Mouse (Mus musculus): Measurements from ENCODE around the gene Olfr1360. TPM values are rescaled to one million over a fixed set of nuclear protein-coding genes. Genes with fewer than 3 reads are reported as not detected.

Gene Olfr1360
- total RNA-seq, 2 experiments from 2014 or later, result not detected

DNA sequence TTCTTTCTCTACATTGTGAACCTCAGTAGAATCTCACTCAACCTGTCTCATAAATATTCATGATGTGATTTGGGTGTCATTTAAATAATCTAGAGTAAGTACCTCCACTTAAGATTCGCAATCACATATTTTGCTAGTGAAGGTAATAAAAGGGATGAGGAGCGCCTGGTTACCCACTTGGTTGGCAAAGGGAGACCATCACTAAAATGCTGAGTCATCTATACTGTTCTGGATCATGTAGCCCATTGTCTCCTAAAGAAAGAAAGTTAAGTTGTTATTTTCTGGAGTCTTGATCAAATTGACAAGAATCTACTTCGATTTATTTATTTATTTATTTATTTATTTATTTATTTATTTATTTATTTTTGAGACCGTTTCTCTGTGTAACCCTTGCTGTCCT lies 29.5 kb upstream of the Olfr1360 start:
- DNase-seq (ENCODE audit: low spot score), result no peak
- intact Hi-C loops (cut with DNase I), result loop anchor here (5.0 kb wide), 1 partner anchor 1661 kb away; the partner anchor contains the start of gene Zfp322a

DNA sequence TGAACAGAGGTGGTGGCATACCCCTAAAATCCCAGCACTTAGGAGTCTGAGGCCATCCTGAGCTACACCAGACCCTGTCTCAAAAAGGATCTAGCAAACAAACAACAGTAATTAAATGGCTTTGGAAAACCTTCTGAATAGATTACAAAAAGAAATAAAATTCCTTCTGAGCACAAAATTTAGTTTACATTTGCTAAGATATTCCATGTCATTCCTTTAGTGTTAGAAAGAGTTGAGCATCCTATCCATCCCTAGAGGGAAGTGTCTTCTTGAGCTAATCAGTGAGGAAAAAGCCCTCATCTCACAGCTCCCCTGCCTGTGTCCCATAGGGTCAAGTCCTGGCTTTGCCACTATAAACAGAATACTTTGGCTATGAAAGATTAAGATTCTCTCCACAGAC lies 20.6 kb upstream of the Olfr1360 start, which contains the start of gene Olfr1359:
Gene Olfr1359 (plus strand): TSS at position 301 of the 400 bp plus-strand sequence.
- intact Hi-C loops (cut with DNase I), result no loop called here
- DNase-seq (ENCODE audit: low spot score), result no peak

DNA sequence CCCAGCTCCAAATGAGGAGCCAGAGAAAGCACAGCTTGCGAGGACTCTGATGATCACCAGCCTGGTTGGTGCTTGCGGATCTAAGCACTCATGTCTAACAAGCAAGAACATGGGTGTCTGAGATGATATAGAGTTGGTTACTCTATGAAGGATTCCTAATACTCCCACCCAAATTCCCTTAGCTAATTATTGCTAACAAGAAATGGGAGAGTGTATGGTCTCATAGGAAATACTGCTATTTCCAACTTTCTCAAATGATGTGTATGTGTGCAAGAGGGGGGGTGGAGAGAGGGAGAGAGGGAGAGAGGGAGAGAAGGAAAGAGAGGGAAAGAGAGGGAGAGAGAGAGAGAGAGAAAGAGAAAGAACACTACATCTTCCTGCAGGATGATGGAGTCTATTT lies 13.9 kb downstream of the Olfr1360 start, which contains the start of gene Olfr1361:
Gene Olfr1361 (minus strand): TSS at position 101 of the 400 bp plus-strand sequence.
- no peak for DNase-seq (ENCODE audit: low spot score)
- intact Hi-C loops (cut with DNase I), result no loop called here

DNA sequence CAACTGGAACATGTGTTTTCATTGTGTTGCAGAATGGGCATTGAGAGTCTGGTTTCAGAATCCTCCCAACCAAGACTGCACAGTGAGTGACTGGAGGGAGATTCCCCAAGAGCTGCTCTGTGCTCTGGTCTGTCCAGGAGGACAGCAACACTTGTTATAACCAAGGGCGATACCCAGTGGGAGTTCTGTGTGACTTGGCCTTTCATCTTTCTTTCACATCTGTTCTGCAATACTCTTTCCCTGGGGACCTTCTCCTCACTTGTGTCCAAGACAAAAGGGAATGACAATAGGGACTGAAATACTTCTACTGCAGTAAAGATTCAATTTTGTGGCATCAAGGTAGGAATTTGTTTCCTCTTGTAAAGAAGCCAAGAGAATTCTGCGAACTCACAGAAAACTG lies 34.8 kb downstream of the Olfr1360 start, which contains the start of gene Olfr11:
Gene Olfr11 (minus strand): TSS at position 101 of the 400 bp plus-strand sequence.
- intact Hi-C loops (cut with DNase I), result no loop called here
- DNase-seq (ENCODE audit: low spot score), result no peak

Small RNA genes lying within 50 kb of the gene (microRNA-seq; reads per million reads assigned to microRNA genes)
- gene Gm44357 (not detected), gene Gm44367 (not detected)

Other genes starting within 250 kb of the Olfr1360 start
- gene Pgbd1, start 236.3 kb downstream of the Olfr1360 start, total RNA-seq (2021), result under 1 TPM; 0.39 to 0.44 TPM
- 10 to 100 TPM; 20.2 to 21.8 TPM for gene Zscan26, start 223.7 kb downstream of the Olfr1360 start, total RNA-seq (2021)
- gene Nkapl, start 208.9 kb downstream of the Olfr1360 start, total RNA-seq (2021), result under 1 TPM; 0.39 to 0.75 TPM
- gene Zkscan4, start 198.5 kb downstream of the Olfr1360 start, total RNA-seq (2021), result 1 to 10 TPM; 1.3 to 1.6 TPM
- gene Gm10065, start 198.0 kb downstream of the Olfr1360 start, total RNA-seq (2021), result not detected
- gene AK157302, start 182.2 kb downstream of the Olfr1360 start, total RNA-seq (2021), result 10 to 100 TPM; 26.8 TPM
- 100 to 1,000 TPM; 251 to 252 TPM for gene Gm11273, start 176.0 kb downstream of the Olfr1360 start, total RNA-seq (2021)
- 10 to 100 TPM; 10.5 to 11.1 TPM for gene Zkscan8, start 146.3 kb downstream of the Olfr1360 start, total RNA-seq (2021)
- gene Olfr1366, start 134.6 kb downstream of the Olfr1360 start, total RNA-seq (2021), result not detected
- not detected for gene Olfr1535, start 117.5 kb downstream of the Olfr1360 start, total RNA-seq (2021)
- gene Olfr1364, start 95.6 kb downstream of the Olfr1360 start, total RNA-seq (2021), result not detected
- not detected for gene Olfr1362, start 63.4 kb downstream of the Olfr1360 start, total RNA-seq (2021)
- not detected for gene Olfr11, start 34.9 kb downstream of the Olfr1360 start, total RNA-seq (2021)
- gene Olfr1361, start 14.0 kb downstream of the Olfr1360 start, total RNA-seq (2021), result not detected
- not detected for gene Olfr1359, start 20.7 kb upstream of the Olfr1360 start, total RNA-seq (2021)
- gene Hist1h2bl, start 38.7 kb upstream of the Olfr1360 start, total RNA-seq (2021), result 10 to 100 TPM; 19.7 to 24.0 TPM
- 10 to 100 TPM in 1 of 2 experiments, not detected in 1; 17.9 TPM for gene Hist1h2ai, start 39.0 kb upstream of the Olfr1360 start, total RNA-seq (2021)
- gene Hist1h3h, start 40.3 kb upstream of the Olfr1360 start, total RNA-seq (2021), result 10 to 100 TPM; 16.8 to 25.9 TPM
- gene Hist1h2bm, start 44.6 kb upstream of the Olfr1360 start, total RNA-seq (2021), result 1 to 10 TPM; 5.5 to 6.1 TPM
- gene Hist1h4j, start 57.7 kb upstream of the Olfr1360 start, total RNA-seq (2021), result 1 to 10 TPM; 4.2 to 6.9 TPM
- 10 to 100 TPM; 46.4 to 87.7 TPM for gene Hist1h4k, start 73.1 kb upstream of the Olfr1360 start, total RNA-seq (2021)
- 10 to 100 TPM in 1 of 2 experiments, 1 to 10 TPM in 1; 5.7 to 11.4 TPM for gene Hist1h2ak, start 76.4 kb upstream of the Olfr1360 start, total RNA-seq (2021)
- 10 to 100 TPM; 10.2 to 16.5 TPM for gene Hist1h2bn, start 76.7 kb upstream of the Olfr1360 start, total RNA-seq (2021)
- gene Hist1h1b, start 103.2 kb upstream of the Olfr1360 start, total RNA-seq (2021), result 1 to 10 TPM; 8.0 to 9.9 TPM
- 10 to 100 TPM; 21.5 to 29.2 TPM for gene Hist1h3i, start 106.0 kb upstream of the Olfr1360 start, total RNA-seq (2021)
- under 1 TPM; 0.84 to 0.94 TPM for gene Hist1h2an, start 109.8 kb upstream of the Olfr1360 start, total RNA-seq (2021)
- gene Hist1h2bp, start 110.1 kb upstream of the Olfr1360 start, total RNA-seq (2021), result 1 to 10 TPM; 6.4 to 6.8 TPM
- gene Hist1h2bq, start 132.8 kb upstream of the Olfr1360 start, total RNA-seq (2021), result 10 to 100 TPM; 35.4 to 36.4 TPM
- not detected for gene Hist1h2ao, start 133.1 kb upstream of the Olfr1360 start, total RNA-seq (2021)
- gene Hist1h4m, start 134.3 kb upstream of the Olfr1360 start, total RNA-seq (2021), result 10 to 100 TPM; 55.1 to 84.9 TPM
- 10 to 100 TPM; 13.5 to 14.9 TPM for gene Hist1h4n, start 154.8 kb upstream of the Olfr1360 start, total RNA-seq (2021)
- gene Hist1h2ap, start 156.1 kb upstream of the Olfr1360 start, total RNA-seq (2021), result 10 to 100 TPM; 21.9 to 30.1 TPM
- gene Hist1h2br, start 156.3 kb upstream of the Olfr1360 start, total RNA-seq (2021), result 10 to 100 TPM; 35.6 to 36.4 TPM